Mouse (Mus musculus) forebrain, embryonic 16.5 days (tissue): ENCODE data around the gene Iglon5. TPM values are rescaled to one million over a fixed set of nuclear protein-coding genes. Genes with fewer than 3 reads are reported as not detected.

Experiments used
- microRNA-seq: library from miRNA; unstranded; fragments of <30 nt; microRNA quantifications from one replicate; pipeline ENCODE4, GENCODE M21; 2017
- polyA plus RNA-seq: library from polyadenylated mRNA; unstranded; fragments of >200 nt; fragmentation: Nextera tagmentation; extraction: Ambion mirVana; gene quantifications from 2 replicates; pipeline ENCODE4 v1.2.1, GENCODE M21; 2015

The Iglon5 gene
- polyA plus RNA-seq, 1 experiment from 2014 or later, result 4.5 TPM

Small RNA genes lying within 50 kb of the gene (microRNA-seq; reads per million reads assigned to microRNA genes)
- not detected for gene Mir7051

Other genes starting within 250 kb of the Iglon5 start
- 22.0 and 22.5 TPM in 2 replicates for gene Zfp715, start 176.8 kb downstream of the Iglon5 start, polyA plus RNA-seq
- gene Siglecf, start 138.7 kb downstream of the Iglon5 start, polyA plus RNA-seq, result 0.22 TPM in 1 of 2 replicates, not detected in the other
- not detected in 2 replicates for gene Siglecg, start 81.9 kb downstream of the Iglon5 start, polyA plus RNA-seq
- not detected in 2 replicates for gene Lim2, start 62.4 kb downstream of the Iglon5 start, polyA plus RNA-seq
- gene Nkg7, start 53.0 kb downstream of the Iglon5 start, polyA plus RNA-seq, result not detected in 2 replicates
- not detected in 2 replicates for gene Cldnd2, start 49.3 kb downstream of the Iglon5 start, polyA plus RNA-seq
- gene Etfb, start 46.0 kb downstream of the Iglon5 start, polyA plus RNA-seq, result 123 and 127 TPM in 2 replicates
- 0.42 TPM in 1 of 2 replicates, not detected in the other for gene Gm45233, start 45.9 kb downstream of the Iglon5 start, polyA plus RNA-seq
- gene Vsig10l, start 26.9 kb downstream of the Iglon5 start, polyA plus RNA-seq, result 5.5 and 7.3 TPM in 2 replicates
- not detected in 2 replicates for gene 4931406B18Rik, start 15.9 kb upstream of the Iglon5 start, polyA plus RNA-seq
- 0.92 and 1.9 TPM in 2 replicates for gene Cd33, start 54.4 kb upstream of the Iglon5 start, polyA plus RNA-seq
- 12.5 TPM in 2 replicates for gene Zfp658, start 72.2 kb upstream of the Iglon5 start, polyA plus RNA-seq
- 18.5 and 20.9 TPM in 2 replicates for gene Zfp719, start 89.5 kb upstream of the Iglon5 start, polyA plus RNA-seq
- gene Zfp819, start 117.1 kb upstream of the Iglon5 start, polyA plus RNA-seq, result 0.23 and 0.26 TPM in 2 replicates
- not detected in 2 replicates for gene Ceacam18, start 144.6 kb upstream of the Iglon5 start, polyA plus RNA-seq
- gene Siglece, start 170.1 kb upstream of the Iglon5 start, polyA plus RNA-seq, result 0.12 and 0.29 TPM in 2 replicates
- 29.3 and 31.9 TPM in 2 replicates for gene Ctu1, start 181.9 kb upstream of the Iglon5 start, polyA plus RNA-seq
- not detected in 2 replicates for gene Klk14, start 200.3 kb upstream of the Iglon5 start, polyA plus RNA-seq
- not detected in 2 replicates for gene Klk13, start 222.5 kb upstream of the Iglon5 start, polyA plus RNA-seq